Mouse (Mus musculus) stomach, postnatal 0 days (tissue): ENCODE results near the gene Dek.
A peak's percentile ranks its signal among the peaks of the same experiment; 100 is the strongest.

Experiments
- CTCF ChIP-seq: IDR thresholded peaks from 2 replicates; pipeline ENCODE4 v1.5.1; 2016; ENCODE audit warnings: antibody characterized with exemption, low read depth, mild to moderate bottlenecking, moderate library complexity
- EP300 ChIP-seq: optimal IDR thresholded peaks from 2 replicates; pipeline ENCODE3; 2016; ENCODE audit warnings: antibody characterized with exemption

- TF ChIP-seq EP300 (no peak), CTCF (peak; percentile 62)
These were observed 25.0 kb downstream of the Dek start for GRCm38 (mm10) chr13:47080905-47081505.
